ENCODE assay signal across 17 mouse cellular contexts in genomic region chr2:5732047-5732446, GRCm38 (mm10).
"Had no signal": no experiment of that assay in that cellular context is flagged by ENCODE, and none has a peak within 500 bp of the region (broad histone marks: within the 10 kb centered on the region; RNA-seq: fewer than 3 reads in every experiment).

No protein-coding gene starts in this region.

- H3K36me3 ChIP-seq: midbrain, embryonic 10.5 days; midbrain, embryonic 12.5 days; neural tube, embryonic 13.5 days; neural tube, embryonic 15.5 days; stomach, embryonic 15.5 days had no signal

- H3K9me3 ChIP-seq: midbrain, embryonic 10.5 days; midbrain, embryonic 12.5 days; neural tube, embryonic 13.5 days; neural tube, embryonic 15.5 days; stomach, embryonic 15.5 days had no signal

- H3K4me2 ChIP-seq: midbrain, embryonic 12.5 days; neural tube, embryonic 13.5 days; neural tube, embryonic 15.5 days; stomach, embryonic 15.5 days had no signal

- H3K4me3 ChIP-seq: midbrain, embryonic 10.5 days; midbrain, embryonic 12.5 days; myocyte; neural tube, embryonic 13.5 days; neural tube, embryonic 15.5 days; stomach, embryonic 15.5 days had no signal

- ATAC-seq: midbrain, embryonic 16.5 days had no signal

- H3K27me3 ChIP-seq: neural tube, embryonic 13.5 days; neural tube, embryonic 15.5 days; stomach, embryonic 15.5 days had no signal

- H3K9ac ChIP-seq: liver, embryonic 14.5 days; midbrain, embryonic 12.5 days; neural tube, embryonic 13.5 days; neural tube, embryonic 15.5 days; stomach, embryonic 15.5 days had no signal

- DNase-seq: lung, postnatal 14 days; lung, postnatal 4 days; midbrain, embryonic 14.5 days; retina, postnatal 1 day; right cerebral cortex, postnatal 14 days; thymus, adult 2 months; thymus, postnatal 25 days; thymus, postnatal 4 days had no signal

- H3K27ac ChIP-seq: liver, embryonic 14.5 days; midbrain, embryonic 10.5 days; midbrain, embryonic 12.5 days; neural tube, embryonic 13.5 days; neural tube, embryonic 15.5 days; stomach, embryonic 15.5 days; stomach, postnatal 0 days had no signal
